Mouse (Mus musculus): ENCODE results near the gene Olfr522. TPM values are rescaled to one million over a fixed set of nuclear protein-coding genes. Genes with fewer than 3 reads are reported as not detected.

Gene Olfr522
- polyA plus RNA-seq, 1 experiment from 2014 or later, result not detected

DNA sequence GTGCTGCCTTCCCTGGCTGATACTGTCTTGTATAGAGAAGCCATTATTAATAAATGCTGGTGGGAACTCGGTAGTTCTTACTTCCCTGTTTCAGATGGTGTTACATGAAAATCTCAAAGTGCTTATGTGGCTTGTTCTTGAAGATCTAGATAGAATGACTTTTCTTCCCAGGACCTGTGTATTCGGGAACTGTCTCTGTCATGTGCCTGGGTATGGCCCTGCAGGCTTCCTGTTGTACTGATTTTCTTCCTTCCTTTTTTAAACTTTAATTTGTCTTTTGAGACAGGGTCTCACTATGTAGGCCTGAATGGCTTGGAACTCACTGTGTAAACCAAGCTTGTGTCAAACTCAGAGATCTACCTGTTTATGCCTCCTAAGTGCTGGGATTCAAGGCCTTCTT, 36.7 kb downstream of the Olfr522 start:
- H3K4me1 ChIP-seq (ENCODE audit: control insufficient read depth, insufficient read depth, low read length), result peaks cover 2% of the 10 kb centered on the region; the same call in 1 of the 2 replicates
- no peak for DNase-seq (ENCODE audit: low spot score)
- no peak overlapping the region for H3K4me3 ChIP-seq (ENCODE audit: low read depth, low read length)
- H3K9me3 ChIP-seq (ENCODE audit: control insufficient read depth, low read length), result no peaks in the 10 kb centered on the region
- no peak overlapping the region for H3K9ac ChIP-seq (ENCODE audit: low read length)
- no peak overlapping the region for H3K27ac ChIP-seq (replicated peaks; ENCODE audit: low read depth, low read length)
- H3K4me2 ChIP-seq (ENCODE audit: low read depth, severe bottlenecking), result no peak overlapping the region
- no peaks in the 10 kb centered on the region for H3K27me3 ChIP-seq (ENCODE audit: control insufficient read depth, insufficient read depth, low read length)
- WGBS, result 89% methylated on average over 2 of the region's 2 CpGs
- ATAC-seq (ENCODE audit: insufficient number of reproducible peaks, low FRiP score, low TSS enrichment, low read depth), result no peak
- peaks cover 2% of the 10 kb centered on the region; the same call in 1 of the 2 replicates for H3K36me3 ChIP-seq (ENCODE audit: control insufficient read depth, insufficient read depth, low read length)

DNA sequence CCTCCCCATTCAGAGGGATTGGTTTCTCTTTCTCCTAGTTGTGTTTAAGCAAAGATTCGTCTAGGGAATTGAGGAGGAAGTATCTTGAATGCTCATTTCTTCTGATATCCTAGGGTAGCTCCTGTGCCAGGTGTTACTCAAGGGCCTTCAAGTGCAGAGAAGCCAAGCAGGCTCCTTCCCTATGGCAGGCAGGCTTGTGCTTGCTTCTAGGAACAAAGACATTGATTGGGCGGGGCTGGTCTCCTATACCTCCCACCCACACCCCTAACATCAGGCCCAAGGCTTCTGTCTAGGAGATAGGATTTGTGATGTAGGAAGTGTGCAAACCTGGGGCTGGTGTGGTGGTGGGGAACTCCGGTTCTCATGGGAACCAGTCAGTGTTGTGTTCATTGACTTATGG, 37.6 kb downstream of the Olfr522 start:
- peaks cover 2% of the 10 kb centered on the region; the same call in 1 of the 2 replicates for H3K36me3 ChIP-seq (ENCODE audit: control insufficient read depth, insufficient read depth, low read length)
- no peak overlapping the region for H3K4me3 ChIP-seq (ENCODE audit: low read depth, low read length)
- WGBS, result 88% methylated on average over 3 of the region's 3 CpGs
- H3K27ac ChIP-seq (replicated peaks; ENCODE audit: low read depth, low read length), result no peak overlapping the region
- H3K4me2 ChIP-seq (ENCODE audit: low read depth, severe bottlenecking), result no peak overlapping the region
- DNase-seq (ENCODE audit: low spot score) (no peak), ATAC-seq (ENCODE audit: insufficient number of reproducible peaks, low FRiP score, low TSS enrichment, low read depth) (no peak)
- no peak overlapping the region for H3K9ac ChIP-seq (ENCODE audit: low read length)
- no peaks in the 10 kb centered on the region for H3K9me3 ChIP-seq (ENCODE audit: control insufficient read depth, low read length)
- H3K4me1 ChIP-seq (ENCODE audit: control insufficient read depth, insufficient read depth, low read length), result peaks cover 2% of the 10 kb centered on the region; the same call in 1 of the 2 replicates
- H3K27me3 ChIP-seq (ENCODE audit: control insufficient read depth, insufficient read depth, low read length), result no peaks in the 10 kb centered on the region

DNA sequence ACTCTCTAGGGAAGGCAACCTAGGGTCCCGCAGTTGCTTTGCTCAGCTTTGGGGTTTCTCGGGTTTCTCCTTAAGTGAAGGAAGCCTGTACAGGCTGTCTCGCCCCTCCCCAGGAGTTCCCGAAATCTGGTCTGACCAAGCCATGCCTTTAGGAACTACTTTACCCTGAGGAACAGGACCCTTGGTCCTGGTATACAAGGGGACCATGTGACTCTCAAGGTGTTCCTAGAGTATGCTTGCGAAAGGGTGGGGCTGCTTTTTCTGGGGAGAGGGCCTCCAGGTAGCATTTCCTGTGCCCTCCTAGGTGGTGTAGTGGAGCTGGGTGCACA, 38.6 kb downstream of the Olfr522 start:
- Histone ChIP-seq H3K4me2 (ENCODE audit: low read depth, severe bottlenecking) (peak overlapping the region; percentile 53), H3K4me1 (ENCODE audit: control insufficient read depth, insufficient read depth, low read length) (peaks cover 2% of the 10 kb centered on the region; the same call in 1 of the 2 replicates), H3K9me3 (ENCODE audit: control insufficient read depth, low read length) (no peaks in the 10 kb centered on the region), H3K36me3 (ENCODE audit: control insufficient read depth, insufficient read depth, low read length) (peaks cover 2% of the 10 kb centered on the region; the same call in 1 of the 2 replicates), H3K27ac (replicated peaks; ENCODE audit: low read depth, low read length) (no peak overlapping the region), H3K27me3 (ENCODE audit: control insufficient read depth, insufficient read depth, low read length) (no peaks in the 10 kb centered on the region), H3K4me3 (ENCODE audit: low read depth, low read length) (peak overlapping the region; percentile 79), H3K9ac (ENCODE audit: low read length) (peak overlapping the region; percentile 83)
- ATAC-seq (ENCODE audit: insufficient number of reproducible peaks, low FRiP score, low TSS enrichment, low read depth), result no peak
- no peak for DNase-seq (ENCODE audit: low spot score)
- 3% methylated on average over 5 of the region's 5 CpGs for WGBS

DNA sequence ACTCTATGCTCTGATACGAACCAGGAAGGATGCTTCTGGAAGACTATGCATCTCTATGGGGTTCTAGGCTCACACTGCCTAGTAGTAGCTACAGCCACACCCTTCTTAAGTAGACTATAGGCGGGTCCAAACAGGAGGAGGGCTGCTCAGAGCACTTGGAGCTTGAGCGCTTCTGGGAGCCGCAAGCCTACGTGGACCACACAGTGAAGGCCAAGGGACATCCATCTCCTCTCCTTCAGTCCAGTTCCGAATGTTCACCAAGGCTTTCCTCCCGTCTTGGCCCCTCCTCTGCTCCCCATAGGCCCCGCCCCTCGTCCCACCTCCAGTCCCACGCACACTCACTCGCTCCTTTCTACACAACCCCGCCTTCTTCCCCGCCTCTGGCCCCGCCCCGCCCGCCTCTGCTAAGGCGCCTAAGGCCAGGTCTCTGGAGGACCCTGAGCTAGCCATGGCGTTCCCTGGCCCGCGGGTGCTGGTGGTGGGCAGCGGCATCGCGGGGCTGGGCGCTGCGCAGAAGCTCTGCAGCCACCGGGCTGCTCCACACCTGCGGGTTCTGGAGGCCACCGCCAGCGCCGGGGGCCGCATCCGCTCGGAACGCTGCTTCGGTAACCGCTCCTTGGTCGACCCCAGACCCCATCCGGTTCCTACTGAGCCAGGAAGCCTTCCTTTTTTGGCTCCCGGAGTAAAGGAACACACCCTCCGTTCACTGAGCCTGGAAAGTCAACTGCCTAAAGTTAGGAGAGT, 39.1 kb downstream of the Olfr522 start:
- no peaks in the 10 kb centered on the region for H3K27me3 ChIP-seq (ENCODE audit: control insufficient read depth, insufficient read depth, low read length)
- ATAC-seq (ENCODE audit: insufficient number of reproducible peaks, low FRiP score, low TSS enrichment, low read depth) (peak; percentile 96), DNase-seq (ENCODE audit: low spot score) (peak; percentile 93)
- no peak overlapping the region; the same call in 1 of the 2 replicates for H3K27ac ChIP-seq (replicated peaks; ENCODE audit: low read depth, low read length)
- H3K36me3 ChIP-seq (ENCODE audit: control insufficient read depth, insufficient read depth, low read length), result peaks cover 2% of the 10 kb centered on the region; the same call in 1 of the 2 replicates
- peak overlapping the region; percentile 79 for H3K4me3 ChIP-seq (ENCODE audit: low read depth, low read length)
- no peaks in the 10 kb centered on the region for H3K9me3 ChIP-seq (ENCODE audit: control insufficient read depth, low read length)
- peak overlapping the region; percentile 53 for H3K4me2 ChIP-seq (ENCODE audit: low read depth, severe bottlenecking)
- whole genome bisulfite sequencing, result 2% methylated on average over 40 of the region's 40 CpGs
- peaks cover 2% of the 10 kb centered on the region; the same call in 1 of the 2 replicates for H3K4me1 ChIP-seq (ENCODE audit: control insufficient read depth, insufficient read depth, low read length)
- H3K9ac ChIP-seq (ENCODE audit: low read length), result peak overlapping the region; percentile 83

DNA sequence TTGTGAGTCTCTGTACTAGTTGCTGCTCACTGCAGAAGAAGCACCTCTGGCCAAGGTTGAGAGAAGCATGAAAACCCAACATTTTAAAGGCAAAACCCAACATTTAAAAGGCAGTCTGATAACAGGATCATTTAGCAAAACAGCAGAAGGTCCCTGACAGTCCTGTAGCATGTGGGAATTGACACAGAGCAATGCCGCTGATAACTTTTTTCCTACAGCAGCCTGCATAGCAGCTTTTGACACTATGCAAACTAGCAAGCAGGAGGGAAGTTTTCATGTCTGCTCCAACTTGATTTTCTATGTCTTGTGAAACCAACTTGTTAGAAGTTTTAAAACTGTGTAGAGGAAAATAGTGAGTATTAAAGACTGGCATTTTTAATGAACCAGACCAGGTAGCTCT, 40.2 kb downstream of the Olfr522 start:
- WGBS, result 92% methylated on average over 1 of the region's 1 CpGs

DNA sequence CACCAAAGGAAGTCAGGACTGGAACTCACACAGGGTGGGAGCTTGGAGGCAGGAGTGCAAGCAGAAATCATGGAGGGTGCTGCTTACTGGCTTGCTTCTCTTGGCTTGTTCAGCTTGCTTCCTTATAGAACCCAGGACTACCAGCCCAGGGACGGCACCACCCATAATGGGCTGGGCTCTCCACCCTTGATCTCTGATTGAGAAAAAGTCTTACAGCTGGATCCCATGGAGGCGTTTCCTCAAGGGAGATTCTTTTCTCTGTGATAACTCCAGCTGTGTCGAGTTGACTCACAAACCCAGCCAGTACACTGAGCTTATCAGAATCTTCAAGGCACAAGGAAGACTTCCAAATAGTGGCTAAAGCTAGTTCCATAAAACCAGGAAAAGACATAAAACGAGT, 41.8 kb downstream of the Olfr522 start:
- Histone ChIP-seq H3K4me3 (ENCODE audit: low read depth, low read length) (no peak overlapping the region), H3K9me3 (ENCODE audit: control insufficient read depth, low read length) (no peaks in the 10 kb centered on the region), H3K4me1 (ENCODE audit: control insufficient read depth, insufficient read depth, low read length) (peaks cover 2% of the 10 kb centered on the region; the same call in 1 of the 2 replicates), H3K27ac (replicated peaks; ENCODE audit: low read depth, low read length) (no peak overlapping the region), H3K4me2 (ENCODE audit: low read depth, severe bottlenecking) (no peak overlapping the region), H3K9ac (ENCODE audit: low read length) (no peak overlapping the region), H3K27me3 (ENCODE audit: control insufficient read depth, insufficient read depth, low read length) (no peaks in the 10 kb centered on the region), H3K36me3 (ENCODE audit: control insufficient read depth, insufficient read depth, low read length) (no peaks in the 10 kb centered on the region)
- ATAC-seq (ENCODE audit: insufficient number of reproducible peaks, low FRiP score, low TSS enrichment, low read depth) (no peak), DNase-seq (ENCODE audit: low spot score) (no peak)
- 44% methylated on average over 4 of the region's 4 CpGs for WGBS

More for the DNA sequence above, 40.2 kb downstream of the Olfr522 start:
- H3K4me3 ChIP-seq (ENCODE audit: low read depth, low read length), result no peak overlapping the region
- ATAC-seq (ENCODE audit: insufficient number of reproducible peaks, low FRiP score, low TSS enrichment, low read depth) (no peak), DNase-seq (ENCODE audit: low spot score) (no peak)
- no peaks in the 10 kb centered on the region; the same call in 1 of the 2 replicates for H3K36me3 ChIP-seq (ENCODE audit: control insufficient read depth, insufficient read depth, low read length)
- no peak overlapping the region for H3K9ac ChIP-seq (ENCODE audit: low read length)
- H3K9me3 ChIP-seq (ENCODE audit: control insufficient read depth, low read length), result no peaks in the 10 kb centered on the region
- H3K27ac ChIP-seq (replicated peaks; ENCODE audit: low read depth, low read length), result no peak overlapping the region
- H3K27me3 ChIP-seq (ENCODE audit: control insufficient read depth, insufficient read depth, low read length), result no peaks in the 10 kb centered on the region
- peaks cover 2% of the 10 kb centered on the region; the same call in 1 of the 2 replicates for H3K4me1 ChIP-seq (ENCODE audit: control insufficient read depth, insufficient read depth, low read length)
- no peak overlapping the region for H3K4me2 ChIP-seq (ENCODE audit: low read depth, severe bottlenecking)

DNA sequence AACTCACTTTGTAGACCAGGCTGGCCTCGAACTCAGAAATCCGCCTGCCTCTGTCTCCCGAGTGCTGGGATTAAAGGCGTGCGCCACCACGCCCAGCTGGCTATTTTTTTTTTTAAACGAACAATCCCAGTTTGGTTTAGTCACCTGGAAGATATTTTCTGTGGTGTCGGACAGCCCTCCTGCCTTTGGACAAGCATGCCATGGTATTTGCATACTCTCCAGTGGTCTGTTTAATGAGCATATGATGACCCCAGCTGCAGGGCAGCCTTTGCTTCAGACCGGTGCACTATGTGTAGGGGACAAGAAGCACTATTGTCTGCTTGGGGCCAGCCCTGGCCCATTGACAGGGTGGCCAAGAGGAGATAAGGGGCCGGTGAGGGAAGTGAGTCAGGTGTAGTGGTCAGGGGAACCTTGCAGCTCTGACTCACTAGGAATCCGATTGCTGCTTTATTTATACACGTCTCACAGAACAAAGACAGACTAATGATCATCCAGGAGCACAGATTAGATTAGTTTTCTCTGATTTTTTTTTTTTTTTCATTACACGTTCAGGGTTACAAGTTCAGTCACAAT, 43.1 kb downstream of the Olfr522 start:
- Histone ChIP-seq H3K4me1 (ENCODE audit: control insufficient read depth, insufficient read depth, low read length) (peaks cover 2% of the 10 kb centered on the region; the same call in 1 of the 2 replicates), H3K4me2 (ENCODE audit: low read depth, severe bottlenecking) (no peak overlapping the region), H3K4me3 (ENCODE audit: low read depth, low read length) (no peak overlapping the region), H3K9ac (ENCODE audit: low read length) (no peak overlapping the region), H3K9me3 (ENCODE audit: control insufficient read depth, low read length) (no peaks in the 10 kb centered on the region), H3K36me3 (ENCODE audit: control insufficient read depth, insufficient read depth, low read length) (no peaks in the 10 kb centered on the region), H3K27me3 (ENCODE audit: control insufficient read depth, insufficient read depth, low read length) (no peaks in the 10 kb centered on the region), H3K27ac (replicated peaks; ENCODE audit: low read depth, low read length) (no peak overlapping the region)
- 82% methylated on average over 12 of the region's 13 CpGs for WGBS
- ATAC-seq (ENCODE audit: insufficient number of reproducible peaks, low FRiP score, low TSS enrichment, low read depth) (no peak), DNase-seq (ENCODE audit: low spot score) (no peak)

DNA sequence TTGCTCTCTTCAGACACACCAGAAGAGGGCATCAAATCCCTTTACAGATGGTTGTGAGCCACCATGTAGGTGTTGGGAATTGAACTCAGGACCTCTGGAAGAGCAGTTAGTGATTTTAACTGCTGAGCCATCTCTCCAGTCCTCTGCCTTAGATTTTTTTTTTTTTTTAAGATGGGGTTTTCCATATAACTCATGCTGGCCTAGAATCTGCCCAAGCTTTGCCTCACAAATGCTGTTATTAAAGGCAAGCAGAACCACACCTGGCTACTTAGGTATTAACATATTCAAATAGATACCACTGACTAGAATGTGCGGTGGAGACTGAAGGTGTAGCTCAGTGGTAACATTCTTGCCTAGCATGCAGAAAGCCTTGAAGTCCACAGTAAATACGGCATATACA, 44.1 kb downstream of the Olfr522 start:
- Histone ChIP-seq H3K4me1 (ENCODE audit: control insufficient read depth, insufficient read depth, low read length) (peaks cover 2% of the 10 kb centered on the region; the same call in 1 of the 2 replicates), H3K36me3 (ENCODE audit: control insufficient read depth, insufficient read depth, low read length) (no peaks in the 10 kb centered on the region), H3K9me3 (ENCODE audit: control insufficient read depth, low read length) (no peaks in the 10 kb centered on the region), H3K27me3 (ENCODE audit: control insufficient read depth, insufficient read depth, low read length) (no peaks in the 10 kb centered on the region), H3K4me3 (ENCODE audit: low read depth, low read length) (no peak overlapping the region), H3K9ac (ENCODE audit: low read length) (no peak overlapping the region), H3K4me2 (ENCODE audit: low read depth, severe bottlenecking) (no peak overlapping the region), H3K27ac (replicated peaks; ENCODE audit: low read depth, low read length) (no peak overlapping the region)
- no peak for ATAC-seq (ENCODE audit: insufficient number of reproducible peaks, low FRiP score, low TSS enrichment, low read depth)
- WGBS, result 90% methylated on average over 2 of the region's 2 CpGs
- no peak for DNase-seq (ENCODE audit: low spot score)
